Mouse (Mus musculus): Measurements from ENCODE around the gene B4galt7. TPM values are rescaled to one million over a fixed set of nuclear protein-coding genes. Genes with fewer than 3 reads are reported as not detected.

The B4galt7 gene
- total and polyA plus RNA-seq, 3 experiments, result 8.5 to 11.7 (median 11.0) TPM

GRCm38 (mm10) chr13:55570286-55570973 lies 29.3 kb upstream of the B4galt7 start:
- peak overlapping the region; percentile 71 to 94 (median 94) for H3K4me3 ChIP-seq (replicated peaks in 1 of 3; ENCODE audit: low read depth in 2 of 3, low read length in 2 of 3, poor library complexity in 1 of 3)
- H3K4me1 ChIP-seq (ENCODE audit: control insufficient read depth in 1 of 2, insufficient read depth in 2 of 2), result peaks cover 8 to 22% of the 10 kb centered on the region in 2 experiments
- H3K27ac ChIP-seq (ENCODE audit: insufficient read depth, low read depth), result no peak overlapping the region
- peaks cover 16% of the 10 kb centered on the region for H3K79me2 ChIP-seq (replicated peaks; ENCODE audit: control insufficient read depth, extremely low read depth, insufficient read depth, poor library complexity, severe bottlenecking)
- peak overlapping the region; percentile 92 for H3K9ac ChIP-seq (ENCODE audit: insufficient read depth, low read depth)
- peak overlapping the region; percentile 75 for H3K4me2 ChIP-seq (ENCODE audit: insufficient read depth, low read depth, poor library complexity, severe bottlenecking)
- dilution Hi-C loops (cut with MboI; ENCODE audit: extremely low pct_ligation_motif_present, extremely low pct_unique_long_range_greater_than_20kb, low sequenced_read_pairs) (no loop called here), in situ Hi-C loops (cut with MboI; ENCODE audit: low pct_ligation_motif_present, low pct_unique_long_range_greater_than_20kb, low sequenced_read_pairs) (no loop called here)
- H3K27me3 ChIP-seq (replicated peaks), result no peaks in the 10 kb centered on the region
- H3K9me3 ChIP-seq (replicated peaks; ENCODE audit: low read length), result peaks cover 10% of the 10 kb centered on the region
- H3K36me3 ChIP-seq (replicated peaks in 1 of 2; ENCODE audit: control insufficient read depth in 1 of 2, insufficient read depth in 1 of 2, low read length in 1 of 2), result peaks cover 6 to 39% of the 10 kb centered on the region in 2 experiments
- DNase-seq (ENCODE audit: extremely low read depth), result no peak
- no peak for TF ChIP-seq NELFE (IDR thresholded peaks at IDR 0.05; ENCODE audit: low read depth, low read length)
- no peak for TF ChIP-seq CHD1 (IDR thresholded peaks at IDR 0.05; ENCODE audit: low read depth, low read length)
- no peak for TF ChIP-seq MAX (IDR thresholded peaks at IDR 0.05; ENCODE audit: low read length)
- TF ChIP-seq JUN (IDR thresholded peaks at IDR 0.05; ENCODE audit: insufficient read depth, low read depth, low read length), result no peak
- TF ChIP-seq TCF12 (IDR thresholded peaks at IDR 0.05; ENCODE audit: low read depth, low read length), result no peak
- TF ChIP-seq RCOR1 (conservative IDR thresholded peaks at IDR 0.05; ENCODE audit: low read depth, low read length), result no peak
- TF ChIP-seq HCFC1 (IDR thresholded peaks at IDR 0.05; ENCODE audit: low read depth, low read length), result no peak
- no peak for TF ChIP-seq EP300 (IDR thresholded peaks at IDR 0.05; ENCODE audit: low read length)
- TF ChIP-seq SMC3 (IDR thresholded peaks at IDR 0.05; ENCODE audit: low read depth, low read length), result no peak
- no peak for TF ChIP-seq ZC3H11A (IDR thresholded peaks at IDR 0.05; ENCODE audit: low read depth, low read length)
- TF ChIP-seq E2F4 (IDR thresholded peaks at IDR 0.05; ENCODE audit: insufficient replicate concordance, low read depth, low read length), result no peak
- no peak for TF ChIP-seq PAX5 (IDR thresholded peaks at IDR 0.05; ENCODE audit: low read length)
- no peak for TF ChIP-seq USF2 (conservative IDR thresholded peaks at IDR 0.05; ENCODE audit: low read depth, low read length)
- no peak for TF ChIP-seq MXI1 (IDR thresholded peaks at IDR 0.05; ENCODE audit: low read depth, low read length)
- TF ChIP-seq IRF4 (IDR thresholded peaks at IDR 0.05; ENCODE audit: low read depth, low read length), result no peak
- no peak for TF ChIP-seq BHLHE40 (IDR thresholded peaks at IDR 0.05; ENCODE audit: low read depth, low read length)
- TF ChIP-seq ELF1 (IDR thresholded peaks at IDR 0.05; ENCODE audit: low read depth, low read length), result no peak
- TF ChIP-seq CHD2 (IDR thresholded peaks at IDR 0.05; ENCODE audit: low read length), result no peak
- no peak for TF ChIP-seq KAT2A (IDR thresholded peaks at IDR 0.05; ENCODE audit: insufficient replicate concordance, low read length)
- no peak for TF ChIP-seq MAFK (IDR thresholded peaks at IDR 0.05; ENCODE audit: insufficient replicate concordance, low read length)

All from CH12.LX (cell line).